Mouse (Mus musculus) urinary bladder, adult 2 months (tissue): ENCODE measurements around the gene Gngt2. TPM values are rescaled to one million over a fixed set of nuclear protein-coding genes. Genes with fewer than 3 reads are reported as not detected.

Source experiments
- DNase-seq: peaks from one replicate; pipeline ENCODE4 v3.0.0; 2022; ENCODE audit warnings: low spot score
- polyA plus RNA-seq: library from polyadenylated mRNA; depleted of rRNA; stranded (reverse); fragments of >200 nt; gene quantifications from 2 replicates; pipeline ENCODE4 v1.2.3, GENCODE M21; 2012

Gngt2 gene
- polyA plus RNA-seq, 1 experiment = 24.5 TPM

DNA sequence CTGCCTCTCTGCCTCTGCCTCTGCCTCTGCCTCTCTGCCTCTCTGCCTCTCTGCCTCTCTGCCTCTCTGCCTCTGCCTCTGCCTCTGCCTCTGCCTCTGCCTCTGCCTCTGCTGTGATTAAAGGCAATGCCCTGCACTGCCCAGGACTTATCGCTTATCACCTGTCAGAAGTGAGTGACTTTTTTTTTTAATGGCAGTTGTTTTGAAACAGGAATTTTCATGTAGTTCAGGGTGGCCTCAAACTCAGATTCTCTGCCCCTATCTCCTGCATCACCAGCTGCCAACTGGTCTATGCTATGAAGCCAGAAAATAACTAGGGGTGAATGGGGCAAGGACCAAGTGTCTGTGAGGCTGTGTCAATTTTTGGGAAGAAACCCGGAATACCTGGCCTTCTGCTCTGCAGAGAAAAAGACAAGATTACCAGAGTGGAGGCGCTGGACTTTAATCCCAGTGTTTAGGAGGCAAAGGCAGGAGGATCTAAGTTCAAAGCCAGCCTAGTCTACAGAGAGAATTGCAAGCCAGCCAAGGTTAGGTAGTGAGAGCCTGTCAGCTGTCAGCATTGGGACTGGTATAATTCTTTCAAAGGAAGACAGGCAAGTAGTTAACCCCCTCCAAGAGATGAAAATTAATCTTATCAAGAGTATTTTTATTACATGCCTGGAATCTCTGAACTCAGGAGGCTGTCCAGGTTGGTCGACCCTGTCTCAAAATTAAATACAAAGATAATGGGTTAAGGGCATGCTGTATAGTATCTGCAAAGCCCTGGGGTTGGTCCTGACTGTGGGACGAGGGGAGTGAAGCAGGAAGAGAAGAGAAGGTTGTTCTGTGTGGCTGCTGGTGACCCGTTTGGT lies 10.5 kb upstream of the Gngt2 start:
- no peak for DNase-seq

DNA sequence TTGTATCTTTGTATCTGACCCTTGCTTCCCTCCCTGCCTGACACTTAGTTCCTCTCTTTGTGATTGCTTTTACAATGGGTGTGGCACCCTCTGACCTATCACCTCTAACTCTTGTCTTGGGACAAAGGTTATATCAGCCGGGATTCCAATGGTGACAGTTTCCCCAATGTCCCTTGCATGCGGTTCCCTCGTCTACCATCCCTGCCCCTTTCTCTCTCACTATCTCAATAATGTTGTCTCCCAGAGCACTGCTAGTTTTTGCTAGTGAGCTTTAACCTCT lies 9.9 kb upstream of the Gngt2 start:
- no peak for DNase-seq

DNA sequence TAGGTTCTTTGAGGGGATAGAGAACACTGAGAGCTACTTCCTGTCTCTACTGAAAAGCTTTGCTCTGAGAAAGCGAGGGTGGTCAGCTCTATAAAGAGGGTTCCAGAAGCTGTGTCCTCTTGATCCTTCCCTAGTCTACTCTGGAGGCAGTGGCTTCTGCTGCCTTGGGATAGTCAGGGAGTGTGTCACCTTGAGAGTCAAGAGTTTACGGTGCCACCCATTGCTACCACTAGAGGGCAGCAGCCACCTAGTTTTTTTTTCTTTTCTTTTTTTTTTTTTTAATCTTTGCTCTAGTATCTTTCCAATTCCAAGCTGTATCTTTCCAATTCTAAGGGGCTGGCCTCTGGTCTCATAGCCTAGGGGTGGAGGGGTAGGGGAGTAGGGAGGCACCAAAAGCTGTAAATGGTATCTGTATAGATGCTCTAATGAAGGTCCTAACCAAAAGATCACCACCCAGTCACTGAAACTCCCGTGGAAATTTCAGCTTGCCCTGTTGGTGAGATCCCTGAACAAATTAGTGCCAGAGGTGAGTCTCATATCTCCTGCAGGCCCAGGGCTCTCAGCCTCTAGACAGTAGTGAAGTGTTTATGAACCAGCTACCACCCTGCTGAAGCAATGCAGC lies 9.4 kb upstream of the Gngt2 start:
- DNase-seq = no peak

DNA sequence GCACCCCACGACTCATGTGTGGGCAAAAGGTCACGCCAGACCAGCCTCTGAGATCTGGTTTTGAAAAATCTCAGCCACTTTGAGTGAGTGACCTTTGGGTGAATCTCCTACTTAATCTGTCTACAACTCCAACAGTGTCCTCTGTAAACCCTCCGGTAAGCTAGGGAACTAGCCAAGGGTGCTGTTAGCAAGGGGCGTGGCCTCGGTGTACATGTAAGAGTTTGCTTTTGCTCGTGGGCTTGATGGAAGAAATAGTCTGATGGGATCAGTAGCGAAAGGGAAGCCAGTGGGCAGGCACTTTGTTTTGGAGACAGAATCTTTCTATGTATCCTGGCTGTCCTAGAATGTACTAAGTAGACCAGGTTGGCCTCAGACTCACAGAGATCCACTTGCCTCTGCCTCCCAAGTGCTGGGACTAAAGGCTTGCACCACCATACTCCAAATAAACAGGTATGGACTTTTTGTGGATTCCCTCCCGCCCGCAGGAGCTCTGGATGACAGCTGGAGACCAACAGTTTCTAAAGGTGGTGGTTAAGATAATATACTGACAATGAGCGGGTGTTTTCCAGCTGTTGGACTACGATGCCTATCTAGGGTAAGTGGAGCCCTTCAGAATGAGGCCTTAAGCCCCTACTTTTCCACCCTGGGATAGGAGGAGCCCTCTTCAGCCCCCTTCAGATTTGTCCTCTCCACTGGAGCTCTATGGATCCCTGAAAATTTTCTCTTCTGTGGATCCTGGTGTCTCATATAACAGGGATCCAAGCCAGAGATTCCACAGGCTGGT lies 8.6 kb upstream of the Gngt2 start:
- no peak for DNase-seq

DNA sequence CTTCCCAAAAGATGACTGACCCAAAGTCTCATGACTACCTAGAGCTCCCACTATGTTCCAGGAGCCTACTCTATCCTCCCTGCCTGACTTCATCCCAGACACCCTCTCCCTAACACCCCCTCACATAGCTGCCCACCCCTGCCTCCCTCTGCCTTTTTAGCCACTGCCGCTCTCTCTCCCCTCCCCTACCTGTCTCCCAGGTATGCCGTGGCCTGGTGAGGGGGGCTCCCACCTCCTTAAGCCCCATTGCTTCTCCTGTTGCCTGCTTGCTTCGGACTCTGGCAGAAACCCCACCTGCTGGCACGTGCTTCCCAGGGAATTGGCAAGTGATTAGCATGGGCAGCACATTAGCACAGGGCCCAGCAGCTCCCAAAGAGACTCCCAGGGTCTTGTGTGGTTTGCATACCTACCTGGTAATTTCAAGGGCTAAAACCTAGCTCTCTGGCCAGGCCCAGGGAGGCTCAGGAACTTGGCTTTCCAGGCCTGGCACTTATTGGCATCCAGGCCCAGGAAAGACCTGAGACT lies 7.4 kb upstream of the Gngt2 start:
- DNase-seq = no peak

DNA sequence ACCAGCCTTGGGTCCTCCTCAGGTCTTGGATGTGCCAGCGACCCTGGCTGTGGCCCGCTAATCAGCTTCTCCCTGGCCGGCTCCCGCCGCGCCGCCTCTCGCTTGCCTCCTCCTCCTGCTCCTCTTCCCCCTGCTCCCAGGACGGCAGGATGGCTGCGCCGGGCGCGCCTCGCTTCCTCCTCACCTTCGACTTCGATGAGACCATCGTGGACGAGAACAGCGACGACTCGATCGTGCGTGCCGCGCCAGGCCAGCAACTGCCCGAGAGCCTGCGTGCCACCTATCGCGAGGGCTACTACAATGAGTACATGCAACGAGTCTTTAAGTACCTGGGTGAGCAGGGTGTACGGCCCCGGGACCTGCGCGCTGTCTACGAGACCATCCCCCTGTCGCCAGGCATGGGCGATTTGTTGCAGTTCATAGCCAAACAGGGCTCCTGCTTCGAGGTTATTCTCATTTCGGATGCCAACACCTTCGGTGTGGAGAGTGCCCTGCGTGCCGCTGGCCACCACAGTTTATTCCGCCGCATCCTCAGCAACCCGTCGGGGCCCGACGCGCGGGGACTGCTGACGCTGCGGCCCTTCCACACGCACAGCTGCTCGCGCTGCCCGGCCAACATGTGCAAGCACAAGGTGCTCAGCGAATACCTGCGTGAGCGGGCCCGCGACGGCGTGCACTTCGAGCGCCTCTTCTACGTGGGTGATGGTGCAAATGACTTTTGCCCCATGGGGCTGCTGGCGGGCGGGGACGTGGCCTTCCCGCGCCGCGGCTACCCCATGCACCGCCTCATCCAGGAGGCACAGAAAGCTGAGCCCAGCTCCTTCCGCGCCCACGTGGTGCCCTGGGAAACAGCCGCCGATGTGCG lies 6.4 kb upstream of the Gngt2 start:
- DNase-seq = no peak

DNA sequence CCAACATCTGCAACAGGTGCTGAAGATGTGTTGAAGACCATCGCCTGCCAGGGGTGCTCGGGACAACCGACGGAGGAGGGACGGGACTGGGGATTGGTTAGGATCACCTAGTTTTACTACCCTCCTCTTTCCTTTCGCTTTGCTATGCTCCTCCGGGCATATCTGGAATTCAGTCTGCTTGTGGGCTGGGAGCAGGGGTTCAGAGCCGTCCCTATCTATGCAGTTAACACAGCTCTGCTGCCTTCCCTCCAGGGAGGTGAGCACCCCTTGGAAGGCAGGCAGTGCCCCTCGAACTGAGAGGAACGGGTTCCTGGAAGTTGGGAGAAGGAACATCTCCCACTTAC lies 5.8 kb upstream of the Gngt2 start:
- no peak for DNase-seq

DNA sequence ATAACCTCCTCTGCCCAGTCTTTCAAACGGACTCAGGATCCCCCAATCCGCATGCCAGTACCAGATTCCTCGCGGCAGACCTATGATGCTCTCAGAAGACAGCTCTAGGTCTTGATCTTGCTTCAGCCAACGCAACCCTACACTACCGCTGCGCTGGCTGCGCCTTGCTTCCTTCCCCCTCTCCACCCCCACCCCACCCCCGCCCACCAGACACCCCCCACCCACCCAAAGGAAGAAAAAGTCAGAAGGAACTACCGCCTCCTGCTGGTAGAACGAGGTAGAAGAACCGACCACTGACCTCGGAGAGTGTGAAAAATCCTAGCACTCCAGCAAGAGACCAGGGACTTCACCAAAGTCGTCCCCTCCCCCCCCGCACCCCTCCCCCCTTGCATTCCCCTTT lies 5.4 kb upstream of the Gngt2 start:
- DNase-seq = no peak

DNA sequence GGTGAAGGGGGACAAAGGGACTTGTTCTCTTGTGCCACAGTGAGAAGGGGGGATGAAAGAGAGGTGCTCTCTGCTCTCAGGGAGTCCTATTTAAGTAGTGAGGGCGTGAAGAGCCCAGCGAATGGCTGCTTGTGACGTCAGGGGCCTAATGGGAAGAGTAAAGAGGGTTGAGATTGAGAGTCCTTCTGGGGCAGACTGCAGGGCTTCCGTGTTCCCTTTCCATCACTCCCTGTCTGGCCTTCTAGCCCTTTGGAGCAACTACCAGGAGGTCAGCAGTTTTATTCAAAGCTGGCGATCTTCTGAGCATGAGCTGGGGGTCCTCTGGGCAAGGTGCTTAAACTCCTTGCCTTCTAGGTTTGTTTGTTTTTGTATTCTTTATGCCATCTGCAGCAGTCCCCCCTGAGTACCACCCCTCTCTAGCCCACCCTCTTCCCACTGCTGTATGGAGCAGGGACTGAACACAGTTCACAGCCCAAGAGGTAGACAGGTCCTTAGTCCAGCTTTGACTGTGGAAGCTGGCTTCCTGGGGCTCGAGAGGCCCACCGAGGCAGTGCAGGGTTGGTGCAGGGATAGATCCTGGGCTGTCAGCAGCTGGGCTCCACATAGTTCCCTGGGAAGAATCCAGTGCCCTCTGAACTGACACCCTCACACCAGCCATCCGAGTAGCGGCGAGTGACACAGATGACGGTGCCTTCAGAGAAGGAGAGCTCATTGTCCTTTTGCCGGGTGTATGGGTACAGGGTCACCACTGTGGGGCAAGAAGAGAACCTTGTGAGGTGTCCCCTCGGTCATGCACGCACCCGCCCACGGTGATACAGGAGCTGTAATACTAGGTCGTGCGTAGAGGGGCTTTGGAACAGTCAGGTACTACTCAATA lies 4.6 kb upstream of the Gngt2 start:
- DNase-seq = no peak

DNA sequence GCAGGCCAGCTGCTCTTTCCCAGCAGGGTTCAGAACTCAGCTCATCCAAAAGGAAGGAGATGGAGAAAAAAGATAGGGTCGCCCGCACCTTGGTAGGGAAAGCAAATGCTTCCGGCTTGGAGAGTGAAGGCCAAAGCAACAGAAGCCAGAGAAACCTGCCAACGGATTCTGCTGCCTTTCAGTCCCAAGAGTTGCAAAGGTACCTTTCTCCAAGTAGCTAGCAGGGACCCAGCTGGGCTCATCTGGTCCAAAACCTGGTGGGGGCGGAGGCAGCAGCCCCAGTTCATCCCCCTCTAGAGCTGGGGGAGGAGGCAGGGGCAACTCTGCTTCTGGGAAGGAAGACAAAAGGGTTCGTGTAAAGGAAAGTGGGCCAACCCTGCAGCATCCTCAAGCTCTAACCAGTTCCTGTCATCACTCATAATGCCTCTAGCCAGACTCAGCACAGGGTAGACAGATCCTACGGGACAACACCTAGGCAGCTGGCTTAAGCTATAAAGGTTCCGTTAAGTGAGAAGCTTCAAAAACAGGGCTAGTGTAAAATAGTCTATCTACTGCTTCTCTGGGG lies 3.9 kb upstream of the Gngt2 start:
- no peak for DNase-seq

DNA sequence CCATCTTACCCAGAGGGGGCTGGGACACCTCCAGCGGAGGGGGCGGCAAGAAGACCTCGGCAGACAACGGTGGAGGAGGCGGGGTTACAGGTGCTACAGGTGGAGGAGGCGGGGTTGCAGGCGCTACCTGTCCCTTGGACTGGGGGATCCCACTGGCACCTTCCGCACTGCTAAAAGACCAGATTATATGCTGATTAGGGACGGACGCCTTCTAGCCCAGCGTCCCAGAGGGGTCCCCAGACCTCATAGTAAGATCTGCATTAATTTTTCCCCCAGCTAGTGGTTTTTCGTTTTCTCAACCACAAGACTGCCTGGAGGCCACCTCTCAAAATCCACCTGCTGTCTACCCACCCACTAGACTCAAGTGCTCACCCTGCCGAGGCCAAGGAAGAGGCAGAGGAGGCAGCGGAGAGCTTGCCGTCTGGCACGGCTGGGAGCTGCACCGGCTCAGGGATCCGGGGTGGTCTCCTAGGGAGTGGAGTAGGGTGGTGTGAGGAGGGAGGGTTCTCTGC lies 3.3 kb upstream of the Gngt2 start:
- DNase-seq = no peak

DNA sequence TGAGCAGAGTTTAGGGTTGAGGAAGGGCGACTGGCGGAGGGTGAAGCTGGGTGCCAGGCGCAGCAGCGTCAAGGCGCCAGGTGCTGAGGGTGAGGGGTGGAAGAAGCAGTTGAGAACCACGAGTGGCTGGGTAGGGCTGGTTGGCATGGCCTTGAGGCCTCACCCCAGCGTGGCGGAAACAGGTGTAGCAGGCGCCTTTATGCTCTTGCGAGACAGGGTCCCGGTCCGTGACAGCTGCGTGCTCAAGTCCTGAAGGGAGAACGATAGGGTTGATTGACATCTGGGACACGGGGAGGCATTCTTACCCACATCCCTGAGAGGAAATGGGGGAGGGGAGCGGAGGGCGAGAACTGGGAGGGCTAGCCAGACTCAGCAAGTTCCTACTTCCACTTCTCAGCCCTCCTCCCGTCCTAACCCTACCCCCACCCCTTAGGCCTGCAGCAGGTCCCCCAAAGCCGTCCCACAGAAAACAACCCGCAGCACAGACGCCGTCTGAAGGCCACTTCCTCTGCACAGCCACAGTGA lies 2.8 kb upstream of the Gngt2 start:
- DNase-seq = no peak

DNA sequence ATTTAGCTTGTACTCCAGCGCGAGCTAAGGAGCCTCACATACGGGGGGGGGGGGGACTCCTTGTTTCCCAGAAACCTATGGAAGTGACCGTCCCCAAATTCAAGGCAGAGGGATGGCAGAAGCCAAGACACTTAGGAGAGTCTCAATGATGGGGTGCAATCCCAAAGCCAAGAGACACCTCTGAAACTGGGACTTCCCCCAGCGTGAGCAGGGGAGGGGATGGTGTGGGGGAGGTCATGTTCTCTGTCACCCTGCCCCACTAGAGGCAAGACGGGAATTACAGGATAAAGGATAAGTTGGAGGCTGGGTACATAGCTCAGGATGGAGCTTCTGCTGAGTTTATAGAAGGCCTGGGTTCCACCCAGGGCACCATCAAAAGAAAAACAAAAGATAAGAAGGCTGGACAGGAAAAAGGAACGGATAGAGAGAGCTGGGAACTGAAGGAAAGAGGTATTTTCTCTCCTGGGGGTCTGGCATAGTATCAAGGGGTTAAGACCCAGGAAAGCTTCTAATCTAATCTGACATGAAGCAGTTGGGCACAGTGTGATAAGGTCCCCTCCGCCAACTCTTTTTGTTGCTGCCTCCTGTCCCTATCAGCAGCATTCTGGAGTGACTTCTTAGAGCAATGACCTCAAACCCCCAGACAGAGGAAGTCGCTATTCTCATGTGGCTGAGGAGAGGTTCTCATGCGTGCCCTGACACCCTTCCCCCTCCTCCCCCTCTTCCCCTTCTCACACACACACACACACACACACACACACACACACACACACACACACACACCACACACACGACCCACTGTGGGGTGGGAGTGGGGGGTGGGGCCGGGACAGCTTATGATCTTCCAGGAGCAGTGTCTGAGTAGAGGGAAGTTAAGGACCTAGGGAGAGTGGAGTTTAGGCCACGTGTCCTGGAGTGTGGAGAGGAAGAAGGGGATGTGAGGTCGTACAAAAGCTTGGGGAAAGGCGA lies 2.0 kb upstream of the Gngt2 start:
- DNase-seq = no peak

DNA sequence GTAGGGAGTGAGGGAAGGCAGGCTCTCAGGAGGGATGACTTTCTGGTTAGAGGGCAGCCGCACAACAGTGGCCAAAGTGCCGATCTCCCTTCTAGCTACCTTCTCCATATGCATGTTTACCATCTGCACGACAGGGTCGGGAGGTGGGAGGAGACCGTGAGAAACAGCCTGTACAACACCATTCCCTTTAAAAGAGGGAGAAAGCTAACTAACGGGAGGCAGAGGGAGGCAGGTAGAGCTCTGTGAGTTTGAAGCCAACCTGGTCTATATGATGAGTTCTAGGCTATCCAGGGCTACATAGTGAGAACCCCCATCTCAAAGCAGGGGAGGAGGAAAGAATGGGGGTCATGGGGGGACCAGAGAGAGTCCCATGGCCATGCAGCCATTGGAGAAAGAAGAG lies 1.2 kb upstream of the Gngt2 start:
- no peak for DNase-seq

DNA sequence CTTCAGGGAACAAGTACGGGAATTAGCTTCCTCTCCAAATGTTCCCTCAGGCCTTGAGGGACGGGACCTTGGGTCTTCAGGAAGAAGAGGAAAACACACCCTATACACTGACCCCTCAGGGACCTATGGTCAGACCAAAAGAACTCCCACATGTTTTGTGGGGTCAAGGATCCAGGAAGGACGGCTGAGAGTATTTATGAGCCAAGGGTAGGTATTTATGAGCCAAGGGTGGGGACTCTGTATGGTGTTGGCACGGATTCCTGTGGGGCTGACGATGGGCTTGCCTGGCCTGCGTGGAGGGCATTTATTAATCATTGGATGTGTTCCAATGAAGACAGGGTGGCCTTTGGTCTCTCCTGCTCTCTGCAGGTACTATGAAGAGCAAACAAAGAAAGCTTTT lies 583 bp upstream of the Gngt2 start:
- no peak for DNase-seq

DNA sequence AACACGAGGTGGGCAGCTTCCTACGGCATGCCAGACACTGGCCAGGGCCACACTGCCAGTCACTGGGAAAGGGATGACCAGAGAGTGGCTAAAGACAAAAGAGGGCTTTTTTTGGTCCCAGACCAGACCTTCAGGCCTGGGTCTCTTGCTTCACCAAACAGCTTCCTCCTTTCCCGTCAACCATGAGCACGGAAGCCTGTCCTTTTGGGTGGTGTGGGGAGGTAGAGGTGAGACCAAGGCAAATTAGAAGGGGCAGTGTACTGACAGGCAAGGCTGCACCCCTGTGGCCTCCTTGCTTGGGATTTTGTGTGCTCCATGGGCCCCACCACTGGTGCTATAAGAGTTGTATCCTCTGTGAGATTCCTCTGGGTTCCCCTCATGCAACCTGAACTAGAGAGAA lies 1.6 kb downstream of the Gngt2 start:
- DNase-seq = no peak

DNA sequence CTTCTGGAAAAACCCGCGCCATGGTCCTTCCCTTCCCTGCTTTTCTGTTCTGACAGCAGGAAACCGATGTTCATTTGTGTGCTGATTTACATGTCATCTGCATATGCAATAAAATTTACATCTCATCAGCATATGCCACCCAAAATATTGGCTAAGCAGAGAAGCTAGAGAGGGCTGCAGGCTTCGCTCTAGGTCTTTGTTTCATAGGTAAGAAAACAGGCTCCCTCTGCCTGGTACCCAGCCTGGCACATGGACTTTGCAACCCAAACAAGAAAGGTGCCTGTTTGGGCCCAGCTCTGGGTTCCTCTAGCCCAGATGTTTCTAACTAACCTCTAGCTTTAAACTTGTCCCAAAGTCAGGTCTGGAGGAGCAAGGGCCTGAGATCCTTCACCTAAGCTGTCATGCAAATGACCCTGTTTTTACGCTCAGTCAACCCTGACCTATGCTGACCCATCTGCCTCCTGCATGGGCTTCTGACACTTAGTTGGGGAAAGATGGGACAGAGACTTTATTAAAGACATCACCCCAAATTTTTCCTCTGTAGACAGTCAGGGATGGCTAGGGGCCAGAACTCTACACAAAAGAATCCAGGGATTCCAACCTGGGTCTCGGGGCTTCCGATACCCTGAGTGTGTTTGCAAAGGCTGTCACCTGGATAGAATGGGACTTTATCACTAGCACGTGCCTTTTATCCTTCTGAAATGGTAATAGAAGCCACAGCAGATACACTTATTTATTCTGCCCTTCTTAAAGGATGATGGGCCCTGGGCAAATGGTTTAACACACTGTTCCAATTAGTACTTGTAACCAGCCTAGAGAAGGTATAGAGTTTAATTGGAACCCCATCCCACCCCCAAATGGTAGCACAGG lies 2.2 kb downstream of the Gngt2 start:
- DNase-seq = no peak
